8 mouse cellular contexts compared by ENCODE assay signal in genomic region chr13:28950266-28950622, GRCm38 (mm10). TPM values are rescaled to one million over a fixed set of nuclear protein-coding genes. Genes with fewer than 3 reads are reported as not detected.
A peak's percentile ranks its signal among the peaks of the same experiment; 100 is the strongest.
DNase-seq lines count a peak whose midpoint lies in the region; ATAC-seq and TF ChIP-seq lines count a peak whose summit lies in the region.

No protein-coding gene starts in this region.

- TF ChIP-seq POLR2A in cerebellum, adult 2 months (IDR thresholded peaks at IDR 0.05; ENCODE audit: borderline replicate concordance, insufficient read depth, low read length), result no peak
- no peak for TF ChIP-seq POLR2A in thymus, adult 2 months (IDR thresholded peaks at IDR 0.05; ENCODE audit: control insufficient read depth, extremely low read depth, insufficient read depth, low read length, poor library complexity)

- peak overlapping the region; percentile 80 for H3K4me2 ChIP-seq in liver, embryonic 13.5 days

- H3K9me3 ChIP-seq in liver, embryonic 13.5 days (replicated peaks), result no peaks in the 10 kb centered on the region

- H3K4me1 ChIP-seq in cerebellum, adult 2 months (ENCODE audit: control insufficient read depth, insufficient read depth, low read length), result no peaks in the 10 kb centered on the region
- peaks cover 21% of the 10 kb centered on the region for H3K4me1 ChIP-seq in thymus, adult 2 months (replicated peaks; ENCODE audit: control insufficient read depth, insufficient read depth, low read length)
- peaks cover 37% of the 10 kb centered on the region for H3K4me1 ChIP-seq in liver, embryonic 13.5 days (replicated peaks)

- peaks cover 7% of the 10 kb centered on the region; the same call in 1 of the 2 replicates for H3K36me3 ChIP-seq in thymus, adult 2 months (ENCODE audit: control insufficient read depth, insufficient read depth, low read length)
- H3K36me3 ChIP-seq in liver, embryonic 13.5 days, result no peaks in the 10 kb centered on the region

- H3K27me3 ChIP-seq in cerebellum, adult 2 months (ENCODE audit: control insufficient read depth, insufficient read depth, low read length), result no peaks in the 10 kb centered on the region
- no peaks in the 10 kb centered on the region for H3K27me3 ChIP-seq in thymus, adult 2 months (ENCODE audit: control insufficient read depth, insufficient read depth, low read length)
- peaks cover 55% of the 10 kb centered on the region for H3K27me3 ChIP-seq in liver, embryonic 13.5 days

- no peak for ATAC-seq in liver, embryonic 13.5 days (ENCODE audit: low read depth)

- H3K9ac ChIP-seq in liver, embryonic 13.5 days, result 0 out of 2 replicates have a peak overlapping the region, but pooled peaks have one; percentile 49

- WGBS in cerebellum, adult 2 months, result under 1% methylated on average over 9 of the region's 9 CpGs
- WGBS in thymus, adult 2 months, result under 1% methylated on average over 9 of the region's 9 CpGs
- WGBS in liver, embryonic 13.5 days (ENCODE audit: insufficient replicate concordance), result 2% methylated on average over 9 of the region's 9 CpGs

- no peak overlapping the region for H3K27ac ChIP-seq in cerebellum, adult 2 months (ENCODE audit: insufficient read depth, low read length)
- H3K27ac ChIP-seq in thymus, adult 2 months (ENCODE audit: control insufficient read depth, insufficient read depth, low read length), result peak overlapping the region; percentile 80
- H3K27ac ChIP-seq in liver, embryonic 13.5 days, result no peak overlapping the region

- no peak for TF ChIP-seq CTCF in cerebellum, adult 2 months (IDR thresholded peaks at IDR 0.05; ENCODE audit: borderline replicate concordance, insufficient read depth, low read depth, low read length)
- TF ChIP-seq CTCF in thymus, adult 2 months (IDR thresholded peaks at IDR 0.05; ENCODE audit: borderline replicate concordance, control insufficient read depth, extremely low read depth, insufficient read depth, low read length, poor library complexity), result no peak

- peak in 1 of 2 experiments; percentile 30 for DNase-seq in cerebellum, adult 2 months
- DNase-seq in cerebellum, postnatal 36 days, result no peak
- DNase-seq in thymus, adult 2 months, result no peak
- DNase-seq in thymus, postnatal 14 days, result no peak
- DNase-seq in liver, embryonic 13.5 days, result no peak
- DNase-seq in telencephalon, adult 2 months (ENCODE audit: low read depth, low spot score), result peak; percentile 62
- no peak for DNase-seq in T-cell, adult 2 months (ENCODE audit: low spot score)
- DNase-seq in yolk sac, embryonic 10.5 days (ENCODE audit: low spot score), result no peak

- peak overlapping the region; percentile 69 for H3K4me3 ChIP-seq in cerebellum, adult 2 months (replicated peaks; ENCODE audit: insufficient read depth, low read depth, low read length)
- H3K4me3 ChIP-seq in thymus, adult 2 months (ENCODE audit: control insufficient read depth, insufficient read depth, low read length), result peak overlapping the region; percentile 98
- peak overlapping the region; percentile 66 for H3K4me3 ChIP-seq in liver, embryonic 13.5 days (replicated peaks)

RNA-seq across cellular contexts. Expression of gene Sox4, which starts 3.3 kb away (rescaled TPM):
- polyA plus RNA-seq in cerebellum, adult 2 months (2012; rRNA removed), result 4.2 and 4.7 TPM in 2 replicates
- polyA plus RNA-seq in thymus, adult 2 months (2012; rRNA removed), result 137 and 191 TPM in 2 replicates
- polyA plus RNA-seq in liver, embryonic 13.5 days (2015; fragmentation: Nextera tagmentation; extraction: Ambion mirVana), result 2.7 and 4.2 TPM in 2 replicates

Comparison
In these comparisons a context has a peak if more than half of its experiments do, and no peak if none do; other contexts are left out.
1. RNA of gene Sox4, which starts 3.3 kb away (polyA plus RNA-seq): 137 to 191 TPM in thymus, adult 2 months; 4.2 to 4.7 TPM in cerebellum, adult 2 months and 2.7 to 4.2 TPM in liver, embryonic 13.5 days; every median in the first group is over 10 times any median in the second.
2. Peak in every context shown above with its lines, with median percentiles within 50 percentile points of each other: H3K4me3 ChIP-seq.